Mouse (Mus musculus) liver, adult 2 months (tissue): ENCODE results near the gene Uba3. TPM values are rescaled to one million over a fixed set of nuclear protein-coding genes. Genes with fewer than 3 reads are reported as not detected.

ENCODE experiments used
- DNase-seq: peaks from one replicate; pipeline ENCODE4 v3.0.0-alpha.2; 2011; ENCODE audit warnings: low read depth, low spot score; ENCODE audit errors: extremely low read depth
- H3K27ac ChIP-seq: fragments of 200-500 bp; replicated peaks from 2 replicates; pipeline ENCODE4 v1.5.1; 2012; ENCODE audit warnings: low read depth, mild to moderate bottlenecking, control low read depth, inconsistent platforms, low read length; ENCODE audit not compliant: insufficient read depth
- H3K27me3 ChIP-seq: fragments of 200-500 bp; 2 replicates; pipeline ENCODE4 v1.6.1; 2012; ENCODE audit warnings: mild to moderate bottlenecking, moderate library complexity, low read length, inconsistent platforms; ENCODE audit not compliant: control insufficient read depth, insufficient read depth
- H3K36me3 ChIP-seq: fragments of 200-500 bp; 2 replicates; pipeline ENCODE4 v1.6.1; 2012; ENCODE audit warnings: low read length, inconsistent platforms; ENCODE audit not compliant: control insufficient read depth, insufficient read depth
- H3K4me1 ChIP-seq: fragments of 200-500 bp; 2 replicates; pipeline ENCODE4 v1.6.1; 2011; ENCODE audit warnings: low read length; ENCODE audit not compliant: control insufficient read depth, insufficient read depth
- H3K4me3 ChIP-seq: fragments of 200-500 bp; 2 replicates; pipeline ENCODE4 v1.5.1; 2011; ENCODE audit warnings: low read depth, mild to moderate bottlenecking, control low read depth, low read length, moderate library complexity; ENCODE audit not compliant: insufficient read depth
- H3K79me2 ChIP-seq: fragments of 200-500 bp; 2 replicates; pipeline ENCODE4 v1.6.1; 2012; ENCODE audit warnings: inconsistent platforms, mild to moderate bottlenecking, low read length, moderate library complexity; ENCODE audit not compliant: control insufficient read depth, insufficient read depth
- H3K9ac ChIP-seq: fragments of 200-500 bp; 2 replicates; pipeline ENCODE4 v1.6.1; 2012; ENCODE audit warnings: low read depth, mild to moderate bottlenecking, control low read depth, inconsistent platforms, low read length
- CTCF ChIP-seq: fragments of 200-500 bp; IDR thresholded peaks from 2 replicates; pipeline ENCODE4 v1.5.1; 2011; ENCODE audit warnings: low read depth, low read length, control low read depth
- POLR2A ChIP-seq: fragments of 200-500 bp; IDR thresholded peaks from 2 replicates; pipeline ENCODE4 v1.6.1; 2011; ENCODE audit warnings: low read length, control low read depth; ENCODE audit not compliant: insufficient read depth; ENCODE audit errors: extremely low read depth
- WGBS: fragments of 180-500 bp; shearing (Covaris S2); methylation state at CpG from one replicate; pipeline ENCODE4 v1.1.7; 2018; 5-methylcytosine and 5-hydroxymethylcytosine counted together
- polyA plus RNA-seq: library from polyadenylated mRNA; depleted of rRNA; stranded (reverse); fragments of >200 nt; gene quantifications from 2 replicates; pipeline ENCODE4 v1.2.3, GENCODE M21; 2012
- total RNA-seq: library from RNA; depleted of rRNA; stranded (reverse); fragments of >200 nt; gene quantifications from 2 replicates; pipeline ENCODE4 v1.2.3, GENCODE M21; 2014

Gene Uba3
- total and polyA plus RNA-seq, 2 experiments: 6.6 to 38.0 TPM

GRCm38 (mm10) chr6:97210191-97210961, 4.9 kb upstream of the Uba3 start, which contains the start of gene Arl6ip5:
TSS of gene Arl6ip5 (plus strand) at chr6:97210689.
- Histone ChIP-seq H3K36me3 (peaks cover 1% of the 10 kb centered on the region; the same call in 1 of the 2 replicates), H3K4me1 (peaks cover 4% of the 10 kb centered on the region), H3K27ac (peak within 1 kb of the TSS; percentile 52), H3K27me3 (no peaks in the 10 kb centered on the region), H3K4me3 (peak within 1 kb of the TSS; percentile 75), H3K9ac (peak within 1 kb of the TSS; percentile 83), H3K79me2 (peaks cover 10% of the 10 kb centered on the region; the same call in 1 of the 2 replicates)
- 6% methylated on average over 32 of the region's 32 CpGs for WGBS
- DNase-seq: peak; percentile 89
- TF ChIP-seq CTCF (no peak), POLR2A (peak; percentile 48; the same call in 1 of the 2 replicates)

- Histone ChIP-seq H3K4me1 (peaks cover 4% of the 10 kb centered on the region), H3K4me3 (no peak overlapping the region), H3K27ac (no peak overlapping the region), H3K79me2 (peaks cover 14% of the 10 kb centered on the region; the same call in 1 of the 2 replicates), H3K36me3 (peaks cover 1% of the 10 kb centered on the region; the same call in 1 of the 2 replicates), H3K9ac (no peak overlapping the region), H3K27me3 (no peaks in the 10 kb centered on the region)
- TF ChIP-seq CTCF (no peak), POLR2A (no peak)
- DNase-seq: no peak
- 95% methylated on average over 4 of the region's 4 CpGs for WGBS
Observed at GRCm38 (mm10) chr6:97209751-97210150, 4.3 kb upstream of the Uba3 start.

DNA sequence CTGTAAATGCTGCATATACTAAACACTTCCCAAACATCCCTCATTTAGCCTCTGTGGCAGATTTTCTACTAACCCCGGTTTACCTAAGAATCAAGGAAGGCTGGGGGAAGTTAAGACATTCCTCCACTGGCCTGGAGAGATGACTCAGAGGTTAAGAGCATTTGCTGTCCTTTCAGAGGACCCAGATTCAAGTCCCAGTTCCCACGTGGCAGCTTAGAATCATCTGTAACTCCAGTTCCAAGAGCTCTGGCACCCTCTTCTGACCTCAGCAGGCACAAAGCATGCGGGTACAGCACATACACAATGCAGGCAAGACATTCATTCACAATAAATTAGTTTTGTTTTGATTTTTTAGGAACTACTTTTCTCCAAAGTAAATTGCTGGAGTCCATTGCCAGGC, 3.8 kb upstream of the Uba3 start:
- TF ChIP-seq POLR2A (no peak), CTCF (no peak)
- Histone ChIP-seq H3K4me1 (peaks cover 6% of the 10 kb centered on the region), H3K27me3 (no peaks in the 10 kb centered on the region), H3K79me2 (peaks cover 14% of the 10 kb centered on the region; the same call in 1 of the 2 replicates), H3K27ac (no peak overlapping the region), H3K36me3 (no peaks in the 10 kb centered on the region), H3K4me3 (no peak overlapping the region), H3K9ac (no peak overlapping the region)
- 71% methylated on average over 3 of the region's 3 CpGs for WGBS
- DNase-seq: no peak

- Histone ChIP-seq H3K79me2 (peaks cover 15% of the 10 kb centered on the region; the same call in 1 of the 2 replicates), H3K27me3 (no peaks in the 10 kb centered on the region), H3K27ac (no peak overlapping the region), H3K9ac (no peak overlapping the region), H3K36me3 (no peaks in the 10 kb centered on the region), H3K4me3 (no peak overlapping the region), H3K4me1 (peaks cover 6% of the 10 kb centered on the region)
- 69% methylated on average over 3 of the region's 3 CpGs for WGBS
- TF ChIP-seq POLR2A: no peak
- no peak for TF ChIP-seq CTCF
- DNase-seq: no peak
Observed at GRCm38 (mm10) chr6:97208406-97208805, 3.0 kb upstream of the Uba3 start.

DNA sequence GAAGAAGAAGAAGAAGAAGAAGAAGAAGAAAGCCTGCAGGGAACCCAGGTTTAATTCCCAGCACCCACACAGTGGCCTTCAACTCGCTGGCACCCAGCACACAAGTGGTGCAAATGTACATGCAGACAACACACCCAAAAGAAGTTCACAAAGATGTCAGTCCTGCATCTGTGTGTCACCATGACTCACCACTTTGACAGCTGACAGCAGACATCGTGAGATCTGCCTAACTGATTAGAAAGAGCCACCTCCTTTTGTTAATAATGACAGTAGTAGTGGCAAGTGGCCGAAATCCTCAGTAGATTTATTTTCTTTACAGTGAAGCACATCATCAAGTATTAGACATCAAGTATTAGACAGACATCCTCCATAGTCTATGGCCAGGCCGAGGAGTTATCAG, 1.6 kb upstream of the Uba3 start:
- Histone ChIP-seq H3K27ac (no peak overlapping the region), H3K4me1 (peaks cover 5% of the 10 kb centered on the region), H3K9ac (no peak overlapping the region), H3K4me3 (no peak overlapping the region), H3K79me2 (peaks cover 15% of the 10 kb centered on the region; the same call in 1 of the 2 replicates), H3K27me3 (no peaks in the 10 kb centered on the region), H3K36me3 (no peaks in the 10 kb centered on the region)
- DNase-seq: no peak
- WGBS: 83% methylated on average over 4 of the region's 4 CpGs
- TF ChIP-seq POLR2A (no peak), CTCF (no peak)

- Histone ChIP-seq H3K36me3 (peaks cover 4% of the 10 kb centered on the region; the same call in 1 of the 2 replicates), H3K79me2 (peaks cover 8% of the 10 kb centered on the region; the same call in 1 of the 2 replicates), H3K4me1 (peaks cover 2% of the 10 kb centered on the region; the same call in 1 of the 2 replicates), H3K9ac (peak overlapping the region; percentile 90), H3K4me3 (peak overlapping the region; percentile 77), H3K27ac (peak overlapping the region; percentile 58), H3K27me3 (no peaks in the 10 kb centered on the region)
- under 1% methylated on average over 16 of the region's 16 CpGs for WGBS
- DNase-seq: peak; percentile 33
- no peak for TF ChIP-seq POLR2A
Observed at GRCm38 (mm10) chr6:97204952-97205351, 495 bp downstream of the Uba3 start.
